Mouse (Mus musculus) erythroblast, embryonic 14.5 days (primary cell): ENCODE measurements around the gene Nrxn2.

Experiments used
- GATA1 ChIP-seq: IDR thresholded peaks from 2 replicates; pipeline ENCODE4 v1.6.1; 2012; ENCODE audit warnings: low read length, inconsistent platforms, mixed read lengths
- TAL1 ChIP-seq: IDR thresholded peaks from 3 replicates; pipeline ENCODE4 v1.6.1; 2012; ENCODE audit warnings: low read length, inconsistent platforms, mixed read lengths

GRCm38 (mm10) chr19:6392743-6393393 lies 25.7 kb upstream of the Nrxn2 start:
- TF ChIP-seq GATA1 (no peak), TAL1 (no peak)
